Mouse (Mus musculus) urinary bladder, postnatal 10 days (tissue): ENCODE results near the gene Casc3.

Experiments used
- DNase-seq: peaks from one replicate; pipeline ENCODE4 v3.0.0; 2022; ENCODE audit warnings: low spot score

Casc3 gene

GRCm38 (mm10) chr11:98804605-98805004, at the start of gene Casc3:
Gene Casc3, plus strand, starts transcription at chr11:98804905.
- DNase-seq, result no peak

- DNase-seq, result no peak
These were observed 48.9 kb upstream of the Casc3 start for GRCm38 (mm10) chr11:98755726-98756380.

- DNase-seq, result no peak
These were observed 48.0 kb upstream of the Casc3 start for GRCm38 (mm10) chr11:98756711-98757110.

- no peak for DNase-seq
These were observed 42.8 kb upstream of the Casc3 start for GRCm38 (mm10) chr11:98761939-98762338.

GRCm38 (mm10) chr11:98762756-98763501, 41.8 kb upstream of the Casc3 start:
- no peak for DNase-seq

- no peak for DNase-seq
These were observed 41.2 kb upstream of the Casc3 start for GRCm38 (mm10) chr11:98763502-98763861.

- no peak for DNase-seq
These were observed 40.6 kb upstream of the Casc3 start for GRCm38 (mm10) chr11:98764091-98764490.

GRCm38 (mm10) chr11:98764746-98765145, 40.0 kb upstream of the Casc3 start:
- no peak for DNase-seq

- no peak for DNase-seq
These were observed 39.0 kb upstream of the Casc3 start for GRCm38 (mm10) chr11:98765421-98766309.

- DNase-seq, result no peak
These were observed 38.4 kb upstream of the Casc3 start for GRCm38 (mm10) chr11:98766346-98766745.

- DNase-seq, result no peak
These were observed 37.9 kb upstream of the Casc3 start for GRCm38 (mm10) chr11:98766816-98767215.

- no peak for DNase-seq
These were observed 37.4 kb upstream of the Casc3 start for GRCm38 (mm10) chr11:98767276-98767675.

- no peak for DNase-seq
These were observed 37.0 kb upstream of the Casc3 start for GRCm38 (mm10) chr11:98767713-98768112.

- no peak for DNase-seq
These were observed 36.3 kb upstream of the Casc3 start for GRCm38 (mm10) chr11:98768127-98769006.

GRCm38 (mm10) chr11:98769007-98769954, 35.4 kb upstream of the Casc3 start:
- no peak for DNase-seq

- no peak for DNase-seq
These were observed 34.4 kb upstream of the Casc3 start for GRCm38 (mm10) chr11:98770096-98770975.

GRCm38 (mm10) chr11:98771131-98771530, 33.6 kb upstream of the Casc3 start:
- no peak for DNase-seq

- DNase-seq, result no peak
These were observed 32.7 kb upstream of the Casc3 start for GRCm38 (mm10) chr11:98771844-98772525.

GRCm38 (mm10) chr11:98772667-98773171, 32.0 kb upstream of the Casc3 start:
- DNase-seq, result no peak
